Mouse (Mus musculus) small intestine, adult 2 months (tissue): ENCODE data around the gene Tex14.

Source experiments
- CTCF ChIP-seq: fragments of 200-500 bp; IDR thresholded peaks from 2 replicates; pipeline ENCODE4 v1.5.1; 2012; ENCODE audit warnings: low read depth, mild to moderate bottlenecking, control low read depth, inconsistent platforms, low read length, moderate library complexity, mixed read lengths; ENCODE audit not compliant: insufficient replicate concordance, insufficient read length; ENCODE audit errors: extremely low read depth
- POLR2A ChIP-seq: fragments of 200-500 bp; IDR thresholded peaks from 2 replicates; pipeline ENCODE4 v1.6.1; 2012; ENCODE audit warnings: low read depth, mild to moderate bottlenecking, control low read depth, inconsistent platforms, low read length, moderate library complexity

DNA sequence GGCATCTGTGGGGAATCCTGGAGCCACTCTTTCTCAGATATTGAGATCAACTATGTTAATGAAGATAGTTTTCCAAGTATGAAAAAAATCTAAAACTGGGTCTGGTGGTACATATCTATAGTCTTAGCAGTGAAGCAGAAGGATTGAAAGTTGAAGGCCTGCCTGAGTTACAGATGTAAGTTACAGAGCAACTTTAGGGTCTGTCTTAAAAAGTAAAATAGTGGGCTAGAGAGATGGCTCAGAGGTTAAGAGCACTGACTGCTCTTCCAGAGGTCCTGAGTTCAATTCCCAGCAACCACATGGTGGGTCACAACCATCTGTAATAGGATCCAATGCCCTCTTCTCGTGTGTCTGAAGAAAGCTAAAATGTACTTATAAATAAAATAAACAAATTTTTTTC, 27.6 kb downstream of the Tex14 start:
- TF ChIP-seq CTCF (no peak), POLR2A (no peak)
